In the genomic region with DNA sequence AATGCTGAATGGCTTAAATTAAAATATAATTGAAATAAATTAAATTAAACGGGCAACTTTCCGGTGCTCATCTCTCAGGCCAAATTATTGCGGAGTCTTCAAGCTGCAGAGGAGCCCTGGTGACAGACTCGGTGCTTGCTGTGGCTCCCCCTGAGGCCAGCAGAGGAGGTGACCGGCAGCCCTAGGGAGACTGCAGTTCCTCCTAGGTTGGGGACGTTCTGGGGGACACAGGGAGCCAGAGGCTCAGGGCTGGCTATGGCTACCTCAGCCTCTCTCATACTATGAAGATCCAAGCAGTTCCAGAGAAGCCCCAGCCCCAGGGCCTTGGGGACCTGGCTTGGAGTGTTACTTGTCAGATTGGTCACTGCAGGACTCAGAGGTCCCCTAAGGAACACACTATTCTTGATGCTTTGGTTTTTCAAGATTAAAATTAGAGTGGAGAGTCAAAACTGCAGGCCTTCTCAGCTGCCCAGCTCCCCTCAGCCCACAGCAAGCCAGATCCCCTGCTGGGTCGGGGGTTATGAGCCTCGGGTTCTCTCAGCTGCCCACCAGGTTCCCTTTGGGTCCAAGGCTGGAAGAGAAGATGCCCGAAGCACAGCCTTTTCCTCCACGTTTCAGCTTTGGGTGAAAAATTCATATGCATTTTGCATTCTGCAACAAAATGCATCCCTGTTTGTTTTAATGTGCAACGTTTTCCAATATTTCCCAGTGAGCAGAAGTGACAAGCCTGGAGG, we compare ENCODE assay signal across 19 mouse cellular contexts.
DNase-seq lines count a peak whose midpoint lies in the region; ATAC-seq and TF ChIP-seq lines count a peak whose summit lies in the region.
"Had no signal": no experiment of that assay in that cellular context is flagged by ENCODE, and none has a peak within 500 bp of the region (broad histone marks: within the 10 kb centered on the region; RNA-seq: fewer than 3 reads in every experiment).

No protein-coding gene starts in this region.

- no peaks in the 10 kb centered on the region for H3K9me3 ChIP-seq in hindbrain, embryonic 15.5 days
- H3K9me3 ChIP-seq in hindbrain, embryonic 11.5 days (ENCODE audit: control insufficient read depth, low read length), result no peaks in the 10 kb centered on the region
- no peaks in the 10 kb centered on the region for H3K9me3 ChIP-seq in limb, embryonic 12.5 days
- H3K9me3 ChIP-seq in limb, embryonic 10.5 days (replicated peaks), result no peaks in the 10 kb centered on the region
- H3K9me3 ChIP-seq in midbrain, postnatal 0 days (ENCODE audit: low read length), result no peaks in the 10 kb centered on the region
- H3K9me3 ChIP-seq: embryonic facial prominence, embryonic 15.5 days; limb, embryonic 15.5 days had no signal

- H3K4me2 ChIP-seq in hindbrain, embryonic 15.5 days, result 0 out of 2 replicates have a peak overlapping the region, but pooled peaks have one; percentile 13
- H3K4me2 ChIP-seq in hindbrain, embryonic 11.5 days (replicated peaks; ENCODE audit: low read depth, low read length), result no peak overlapping the region
- H3K4me2 ChIP-seq in limb, embryonic 12.5 days, result no peak overlapping the region
- H3K4me2 ChIP-seq in midbrain, postnatal 0 days (ENCODE audit: low read depth, low read length, poor library complexity, severe bottlenecking), result 0 out of 2 replicates have a peak overlapping the region, but pooled peaks have one; percentile 15
- H3K4me2 ChIP-seq: embryonic facial prominence, embryonic 15.5 days; limb, embryonic 15.5 days; lung, embryonic 14.5 days had no signal

- TF ChIP-seq POLR2A in brain, embryonic 14.5 days (IDR thresholded peaks at IDR 0.05; ENCODE audit: borderline replicate concordance, extremely low read depth, insufficient read depth, insufficient read length, poor library complexity, severe bottlenecking), result no peak

- no peak for DNase-seq in hindbrain, embryonic 11.5 days (ENCODE audit: low spot score)
- no peak for DNase-seq in limb, embryonic 10.5 days (ENCODE audit: low spot score)
- no peak for DNase-seq in brain, embryonic 14.5 days (ENCODE audit: low read depth)
- DNase-seq in midbrain, postnatal 0 days (ENCODE audit: low spot score), result no peak
- no peak for DNase-seq in adrenal gland, adult 18-20 months (ENCODE audit: low spot score in 2 of 2)
- DNase-seq: adrenal gland, adult 8-10 months; cerebellum, adult 8-10 months; gastrocnemius, postnatal 36 days; kidney, adult 8-10 months; kidney, postnatal 25 days; lung, embryonic 14.5 days; right cerebral cortex, adult 18-20 months; right cerebral cortex, postnatal 4 days had no signal

- no peak overlapping the region for H3K9ac ChIP-seq in hindbrain, embryonic 15.5 days
- H3K9ac ChIP-seq in hindbrain, embryonic 11.5 days (ENCODE audit: low read depth, low read length), result no peak overlapping the region
- H3K9ac ChIP-seq in limb, embryonic 12.5 days (replicated peaks), result no peak overlapping the region
- H3K9ac ChIP-seq in midbrain, postnatal 0 days (replicated peaks; ENCODE audit: low read length, poor library complexity, severe bottlenecking), result 0 out of 2 replicates have a peak overlapping the region, but pooled peaks have one; percentile 0
- H3K9ac ChIP-seq: embryonic facial prominence, embryonic 15.5 days; limb, embryonic 15.5 days; liver, embryonic 14.5 days; lung, embryonic 14.5 days had no signal

- no peaks in the 10 kb centered on the region for H3K27me3 ChIP-seq in hindbrain, embryonic 15.5 days
- H3K27me3 ChIP-seq in hindbrain, embryonic 11.5 days (ENCODE audit: control insufficient read depth, insufficient read depth, low read length), result no peaks in the 10 kb centered on the region
- H3K27me3 ChIP-seq in limb, embryonic 12.5 days, result no peaks in the 10 kb centered on the region
- H3K27me3 ChIP-seq in limb, embryonic 10.5 days (ENCODE audit: low read depth, poor library complexity, severe bottlenecking), result no peaks in the 10 kb centered on the region
- H3K27me3 ChIP-seq in midbrain, postnatal 0 days (ENCODE audit: insufficient read depth, low read length), result no peaks in the 10 kb centered on the region
- H3K27me3 ChIP-seq: embryonic facial prominence, embryonic 15.5 days; limb, embryonic 15.5 days had no signal

- ATAC-seq in hindbrain, embryonic 15.5 days (ENCODE audit: low FRiP score, low read depth), result peak; percentile 56
- no peak for ATAC-seq in hindbrain, embryonic 11.5 days (ENCODE audit: low FRiP score)
- ATAC-seq in limb, embryonic 12.5 days (ENCODE audit: insufficient number of reproducible peaks, insufficient read depth, low FRiP score, low TSS enrichment, low read depth), result 0 out of 2 replicates have a peak, but pooled peaks have one; percentile 20
- 0 out of 2 replicates have a peak, but pooled peaks have one; percentile 34 for ATAC-seq in midbrain, postnatal 0 days (ENCODE audit: low FRiP score)
- ATAC-seq: inflammation-experienced regulatory T-cells, adult 6 months had no signal

- peak; percentile 7; the same call in 1 of the 2 replicates for TF ChIP-seq CTCF in brain, embryonic 14.5 days (IDR thresholded peaks at IDR 0.05; ENCODE audit: borderline replicate concordance, extremely low read depth, insufficient read depth, insufficient read length)
- peak; percentile 37 for TF ChIP-seq CTCF in midbrain, postnatal 0 days (IDR thresholded peaks at IDR 0.05)

- H3K4me3 ChIP-seq in hindbrain, embryonic 15.5 days, result no peak overlapping the region
- no peak overlapping the region for H3K4me3 ChIP-seq in hindbrain, embryonic 11.5 days (ENCODE audit: low read depth, low read length)
- no peak overlapping the region for H3K4me3 ChIP-seq in limb, embryonic 12.5 days (replicated peaks)
- H3K4me3 ChIP-seq in limb, embryonic 10.5 days, result no peak overlapping the region
- H3K4me3 ChIP-seq in midbrain, postnatal 0 days (ENCODE audit: low read depth, low read length), result no peak overlapping the region
- H3K4me3 ChIP-seq: embryonic facial prominence, embryonic 15.5 days; limb, embryonic 15.5 days had no signal

- WGBS in hindbrain, embryonic 15.5 days, result 69% methylated on average over 11 of the region's 11 CpGs
- 76% methylated on average over 11 of the region's 11 CpGs for WGBS in hindbrain, embryonic 11.5 days
- 77% methylated on average over 11 of the region's 11 CpGs for WGBS in limb, embryonic 12.5 days
- WGBS in limb, embryonic 10.5 days, result 82% methylated on average over 11 of the region's 11 CpGs
- WGBS in midbrain, postnatal 0 days, result 65% methylated on average over 11 of the region's 11 CpGs

- no peak overlapping the region for H3K27ac ChIP-seq in hindbrain, embryonic 15.5 days (replicated peaks)
- H3K27ac ChIP-seq in hindbrain, embryonic 11.5 days (ENCODE audit: low read depth, low read length), result no peak overlapping the region
- no peak overlapping the region for H3K27ac ChIP-seq in limb, embryonic 12.5 days
- H3K27ac ChIP-seq in limb, embryonic 10.5 days, result no peak overlapping the region
- H3K27ac ChIP-seq in midbrain, postnatal 0 days (ENCODE audit: low read depth, low read length), result no peak overlapping the region
- H3K27ac ChIP-seq: embryonic facial prominence, embryonic 15.5 days; limb, embryonic 15.5 days; liver, embryonic 14.5 days had no signal

- H3K36me3 ChIP-seq in hindbrain, embryonic 15.5 days, result no peaks in the 10 kb centered on the region
- H3K36me3 ChIP-seq in hindbrain, embryonic 11.5 days (ENCODE audit: control insufficient read depth, insufficient read depth, low read length), result no peaks in the 10 kb centered on the region
- H3K36me3 ChIP-seq in limb, embryonic 12.5 days, result no peaks in the 10 kb centered on the region
- H3K36me3 ChIP-seq in limb, embryonic 10.5 days, result 0 out of 2 replicates have a peak, but pooled peaks cover 3% of the 10 kb centered on the region
- no peaks in the 10 kb centered on the region for H3K36me3 ChIP-seq in midbrain, postnatal 0 days (ENCODE audit: insufficient read depth, low read length)
- H3K36me3 ChIP-seq: embryonic facial prominence, embryonic 15.5 days; limb, embryonic 15.5 days had no signal

- no peaks in the 10 kb centered on the region for H3K4me1 ChIP-seq in hindbrain, embryonic 15.5 days (replicated peaks)
- no peaks in the 10 kb centered on the region for H3K4me1 ChIP-seq in hindbrain, embryonic 11.5 days (replicated peaks; ENCODE audit: control insufficient read depth, insufficient read depth, low read length)
- no peaks in the 10 kb centered on the region for H3K4me1 ChIP-seq in limb, embryonic 12.5 days (replicated peaks)
- H3K4me1 ChIP-seq in limb, embryonic 10.5 days, result no peaks in the 10 kb centered on the region
- H3K4me1 ChIP-seq in midbrain, postnatal 0 days (ENCODE audit: insufficient read depth, low read length), result no peaks in the 10 kb centered on the region
- H3K4me1 ChIP-seq: embryonic facial prominence, embryonic 15.5 days; limb, embryonic 15.5 days had no signal

Comparison
In these comparisons a context has a peak if more than half of its experiments do, and no peak if none do; other contexts are left out.
1. H3K4me2 ChIP-seq: peak in hindbrain, embryonic 15.5 days (single experiment) and midbrain, postnatal 0 days (single experiment); none in hindbrain, embryonic 11.5 days (single experiment) and limb, embryonic 12.5 days (single experiment).